Mouse (Mus musculus) embryonic facial prominence, embryonic 13.5 days (tissue): Measurements from ENCODE around the gene Litaf. TPM values are rescaled to one million over a fixed set of nuclear protein-coding genes. Genes with fewer than 3 reads are reported as not detected.

Source experiments
- ATAC-seq: fragments of 200-750 bp; cut with Nextera tagmentation; 2 replicates; pipeline ENCODE4 v1.8.0; 2017; ENCODE audit warnings: low read depth; ENCODE audit not compliant: insufficient number of reproducible peaks, insufficient read depth, low FRiP score, low TSS enrichment
- H3K27ac ChIP-seq: fragments of 300-500 bp; sonication (generic); 2 replicates; pipeline ENCODE4 v1.5.1; 2015; ENCODE audit warnings: moderate library complexity, mild to moderate bottlenecking, inconsistent platforms
- H3K27me3 ChIP-seq: fragments of 300-500 bp; sonication (generic); 2 replicates; pipeline ENCODE4 v1.6.1; 2015; ENCODE audit warnings: mild to moderate bottlenecking, inconsistent platforms
- H3K36me3 ChIP-seq: fragments of 300-500 bp; sonication (generic); 2 replicates; pipeline ENCODE4 v1.6.1; 2015; ENCODE audit warnings: mild to moderate bottlenecking, inconsistent platforms
- H3K4me1 ChIP-seq: fragments of 300-500 bp; sonication (generic); 2 replicates; pipeline ENCODE4 v1.6.1; 2015; ENCODE audit warnings: inconsistent platforms
- H3K4me2 ChIP-seq: fragments of 300-500 bp; sonication (generic); 2 replicates; pipeline ENCODE4 v1.6.1; 2015; ENCODE audit warnings: moderate library complexity, mild to moderate bottlenecking, inconsistent platforms
- H3K4me3 ChIP-seq: fragments of 300-500 bp; sonication (generic); 2 replicates; pipeline ENCODE4 v1.5.1; 2015; ENCODE audit warnings: mild to moderate bottlenecking, inconsistent platforms
- H3K9ac ChIP-seq: fragments of 300-500 bp; sonication (generic); 2 replicates; pipeline ENCODE4 v1.6.1; 2015; ENCODE audit warnings: mild to moderate bottlenecking, inconsistent platforms
- H3K9me3 ChIP-seq: fragments of 300-500 bp; sonication (generic); 2 replicates; pipeline ENCODE4 v1.6.1; 2016; ENCODE audit warnings: inconsistent platforms
- WGBS: fragments of 180-500 bp; shearing (Covaris S2); methylation state at CpG from one replicate; pipeline ENCODE4 v1.1.7; 2015; ENCODE audit warnings: mixed read lengths; 5-methylcytosine and 5-hydroxymethylcytosine counted together
- polyA plus RNA-seq: library from polyadenylated mRNA; unstranded; fragments of >200 nt; fragmentation: Nextera tagmentation; extraction: Ambion mirVana; gene quantifications from 2 replicates; pipeline ENCODE4 v1.2.1, GENCODE M21; 2015

The Litaf gene
- polyA plus RNA-seq, 1 experiment from 2014 or later: 111 TPM

GRCm38 (mm10) chr16:11001703-11002659 is 64.0 kb downstream of the Litaf start:
- ATAC-seq: no peak
- H3K4me2 ChIP-seq: no peak overlapping the region
- H3K9me3 ChIP-seq: peaks cover 7% of the 10 kb centered on the region; the same call in 1 of the 2 replicates
- H3K27me3 ChIP-seq: no peaks in the 10 kb centered on the region
- H3K36me3 ChIP-seq: no peaks in the 10 kb centered on the region
- peaks cover 16% of the 10 kb centered on the region for H3K4me1 ChIP-seq
- no peak overlapping the region for H3K4me3 ChIP-seq
- no peak overlapping the region for H3K27ac ChIP-seq
- 83% methylated on average over 7 of the region's 7 CpGs for WGBS
- H3K9ac ChIP-seq: no peak overlapping the region

- Histone ChIP-seq H3K9ac (no peak overlapping the region), H3K4me1 (0 out of 2 replicates have a peak, but pooled peaks cover 5% of the 10 kb centered on the region), H3K27me3 (no peaks in the 10 kb centered on the region), H3K27ac (no peak overlapping the region), H3K4me2 (no peak overlapping the region), H3K4me3 (no peak overlapping the region), H3K9me3 (peaks cover 7% of the 10 kb centered on the region; the same call in 1 of the 2 replicates), H3K36me3 (no peaks in the 10 kb centered on the region)
- ATAC-seq: no peak
- 59% methylated on average over 3 of the region's 3 CpGs for WGBS
Observed at GRCm38 (mm10) chr16:10999809-11000208, 66.1 kb downstream of the Litaf start.

- no peak overlapping the region for H3K4me3 ChIP-seq
- WGBS: 65% methylated on average over 9 of the region's 9 CpGs
- no peak overlapping the region for H3K27ac ChIP-seq
- H3K9me3 ChIP-seq: no peaks in the 10 kb centered on the region
- no peak overlapping the region for H3K4me2 ChIP-seq
- H3K4me1 ChIP-seq: 0 out of 2 replicates have a peak, but pooled peaks cover 5% of the 10 kb centered on the region
- H3K27me3 ChIP-seq: no peaks in the 10 kb centered on the region
- no peak overlapping the region for H3K9ac ChIP-seq
- ATAC-seq: no peak
- no peaks in the 10 kb centered on the region for H3K36me3 ChIP-seq
Observed at GRCm38 (mm10) chr16:10998224-10998623, 67.7 kb downstream of the Litaf start.

- H3K4me2 ChIP-seq: no peak overlapping the region
- 89% methylated on average over 4 of the region's 4 CpGs for WGBS
- no peak for ATAC-seq
Observed at GRCm38 (mm10) chr16:10996576-10996975, 69.4 kb downstream of the Litaf start.

GRCm38 (mm10) chr16:10993032-10993744 is 72.8 kb downstream of the Litaf start:
- 7% methylated on average over 35 of the region's 35 CpGs for WGBS
- peak; percentile 95 for ATAC-seq
- H3K27ac ChIP-seq: peak overlapping the region; percentile 92

More at GRCm38 (mm10) chr16:10996576-10996975, 69.4 kb downstream of the Litaf start:
- Histone ChIP-seq H3K27me3 (no peaks in the 10 kb centered on the region), H3K27ac (no peak overlapping the region), H3K36me3 (no peaks in the 10 kb centered on the region), H3K4me1 (peaks cover 11% of the 10 kb centered on the region; the same call in 1 of the 2 replicates), H3K9ac (no peak overlapping the region), H3K9me3 (no peaks in the 10 kb centered on the region), H3K4me3 (no peak overlapping the region)

GRCm38 (mm10) chr16:10992090-10993031 is 73.6 kb downstream of the Litaf start:
- Histone ChIP-seq H3K4me3 (peak overlapping the region; percentile 78), H3K36me3 (peaks cover 17% of the 10 kb centered on the region), H3K27ac (peak overlapping the region; percentile 92), H3K27me3 (no peaks in the 10 kb centered on the region), H3K9me3 (peaks cover 5% of the 10 kb centered on the region), H3K4me1 (peaks cover 35% of the 10 kb centered on the region), H3K4me2 (peak overlapping the region; percentile 73), H3K9ac (peak overlapping the region; percentile 90)
- peak; percentile 65 for ATAC-seq
- WGBS: under 1% methylated on average over 52 of the region's 52 CpGs

More at GRCm38 (mm10) chr16:10993032-10993744, 72.8 kb downstream of the Litaf start:
- H3K4me2 ChIP-seq: peak overlapping the region; percentile 73
- H3K36me3 ChIP-seq: peaks cover 17% of the 10 kb centered on the region
- H3K9ac ChIP-seq: peak overlapping the region; percentile 90
- peak overlapping the region; percentile 78 for H3K4me3 ChIP-seq
- peaks cover 5% of the 10 kb centered on the region for H3K9me3 ChIP-seq
- H3K4me1 ChIP-seq: peaks cover 28% of the 10 kb centered on the region
- no peaks in the 10 kb centered on the region for H3K27me3 ChIP-seq

- ATAC-seq: no peak
- peaks cover 33% of the 10 kb centered on the region for H3K4me1 ChIP-seq
- peaks cover 5% of the 10 kb centered on the region for H3K9me3 ChIP-seq
- peaks cover 17% of the 10 kb centered on the region for H3K36me3 ChIP-seq
- WGBS: 49% methylated on average over 5 of the region's 5 CpGs
- peak overlapping the region; percentile 73 for H3K4me2 ChIP-seq
- peak overlapping the region; percentile 78 for H3K4me3 ChIP-seq
- no peaks in the 10 kb centered on the region for H3K27me3 ChIP-seq
- peak overlapping the region; percentile 92; the same call in 1 of the 2 replicates for H3K27ac ChIP-seq
- peak overlapping the region; percentile 90 for H3K9ac ChIP-seq
Observed at GRCm38 (mm10) chr16:10991737-10992089, 74.2 kb downstream of the Litaf start.

GRCm38 (mm10) chr16:10990763-10991162 is 75.2 kb downstream of the Litaf start:
- no peak for ATAC-seq
- no peak overlapping the region for H3K4me3 ChIP-seq
- no peak overlapping the region for H3K4me2 ChIP-seq
- peaks cover 33% of the 10 kb centered on the region for H3K4me1 ChIP-seq
- no peak overlapping the region for H3K9ac ChIP-seq
- H3K27me3 ChIP-seq: no peaks in the 10 kb centered on the region
- H3K36me3 ChIP-seq: peaks cover 17% of the 10 kb centered on the region
- H3K9me3 ChIP-seq: peaks cover 5% of the 10 kb centered on the region
- no peak overlapping the region for H3K27ac ChIP-seq
- WGBS: 91% methylated on average over 4 of the region's 4 CpGs

GRCm38 (mm10) chr16:10989896-10990295 is 76.1 kb downstream of the Litaf start:
- H3K27me3 ChIP-seq: no peaks in the 10 kb centered on the region
- H3K36me3 ChIP-seq: peaks cover 17% of the 10 kb centered on the region
- H3K27ac ChIP-seq: no peak overlapping the region
- no peak overlapping the region for H3K9ac ChIP-seq
- ATAC-seq: no peak
- 96% methylated on average over 4 of the region's 4 CpGs for WGBS
- peaks cover 33% of the 10 kb centered on the region for H3K4me1 ChIP-seq
- peaks cover 5% of the 10 kb centered on the region for H3K9me3 ChIP-seq
- no peak overlapping the region for H3K4me3 ChIP-seq
- no peak overlapping the region for H3K4me2 ChIP-seq

- peaks cover 33% of the 10 kb centered on the region for H3K4me1 ChIP-seq
- ATAC-seq: no peak
- WGBS: over 99% methylated on average over 6 of the region's 6 CpGs
- no peak overlapping the region for H3K9ac ChIP-seq
- H3K27ac ChIP-seq: no peak overlapping the region
- no peak overlapping the region for H3K4me2 ChIP-seq
- peaks cover 17% of the 10 kb centered on the region for H3K36me3 ChIP-seq
- peaks cover 5% of the 10 kb centered on the region for H3K9me3 ChIP-seq
- no peak overlapping the region for H3K4me3 ChIP-seq
- H3K27me3 ChIP-seq: no peaks in the 10 kb centered on the region
Observed at GRCm38 (mm10) chr16:10989361-10989760, 76.6 kb downstream of the Litaf start.
